Mouse (Mus musculus) MEL (cell line): ENCODE results near the gene Bcas3.

ENCODE experiments used
- CTCF ChIP-seq, 3 experiments: IDR thresholded peaks in 2 of 3; conservative IDR thresholded peaks in 1 of 3; 2 replicates each; pipeline ENCODE4 v1.5.1; 2011 to 2012; ENCODE audit warnings: low read length in 3 of 3, low read depth in 2 of 3, mild to moderate bottlenecking in 2 of 3, improper control_type of control experiment in 1 of 3, inconsistent platforms in 1 of 3, mixed read lengths in 1 of 3, moderate library complexity in 1 of 3; ENCODE audit not compliant: control insufficient read depth in 1 of 3, insufficient read depth in 1 of 3, poor library complexity in 1 of 3, severe bottlenecking in 1 of 3
- EP300 ChIP-seq, 2 experiments: IDR thresholded peaks; 2 replicates each; pipeline ENCODE4 v1.6.1; 2011; ENCODE audit warnings: improper control_type of control experiment in 2 of 2, low read length in 2 of 2, low read depth in 1 of 2, mild to moderate bottlenecking in 1 of 2
- HCFC1 ChIP-seq: IDR thresholded peaks from 2 replicates; pipeline ENCODE4 v1.6.1; 2012; ENCODE audit warnings: low read depth, mild to moderate bottlenecking, inconsistent platforms, low read length, improper control_type of control experiment, moderate library complexity
- MYC ChIP-seq: IDR thresholded peaks from 2 replicates; pipeline ENCODE4 v1.6.1; 2011; ENCODE audit warnings: low read depth, mild to moderate bottlenecking, low read length, improper control_type of control experiment, moderate library complexity
- NRF1 ChIP-seq: IDR thresholded peaks from 2 replicates; pipeline ENCODE4 v1.6.1; 2014; ENCODE audit warnings: low read depth, mild to moderate bottlenecking, inconsistent platforms, low read length, improper control_type of control experiment, moderate library complexity; ENCODE audit not compliant: poor library complexity, insufficient read depth, severe bottlenecking
- TAL1 ChIP-seq: IDR thresholded peaks from 2 replicates; pipeline ENCODE4 v1.6.1; 2012; ENCODE audit warnings: mild to moderate bottlenecking, inconsistent platforms, low read length, moderate library complexity, mixed read lengths
- TBP ChIP-seq: IDR thresholded peaks from 2 replicates; pipeline ENCODE4 v1.8.0; 2011; ENCODE audit warnings: low read depth, low read length, improper control_type of control experiment
- ZMIZ1 ChIP-seq: IDR thresholded peaks from 2 replicates; pipeline ENCODE4 v1.6.1; 2012; ENCODE audit warnings: low read depth, mild to moderate bottlenecking, inconsistent platforms, low read length, improper control_type of control experiment, moderate library complexity

DNA sequence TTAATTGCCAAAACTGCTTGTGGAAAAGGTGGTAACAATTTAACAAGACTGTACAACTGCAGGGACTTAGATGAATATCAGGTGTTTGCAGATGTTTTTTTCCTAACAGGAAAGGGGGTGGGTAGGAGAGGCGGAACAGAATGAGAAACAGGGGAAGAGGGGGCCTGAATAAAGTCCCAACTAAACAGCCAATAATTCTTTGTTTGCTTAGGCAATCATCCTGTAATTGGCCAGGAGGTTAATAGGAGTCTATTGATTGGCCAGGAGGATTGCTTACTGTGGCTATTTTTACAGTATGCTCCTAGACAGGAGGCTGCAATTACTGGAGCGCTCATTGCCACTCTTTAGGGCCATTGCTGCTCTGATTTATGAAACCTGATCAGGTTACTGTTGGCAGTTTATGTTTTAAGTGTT, 279.6 kb downstream of the Bcas3 start:
- TF ChIP-seq ZMIZ1 (no peak), CTCF (IDR thresholded peaks at IDR 0.05 in 2 of 3, conservative IDR thresholded peaks at IDR 0.05 in 1 of 3; ENCODE audit: control insufficient read depth in 1 of 3, insufficient read depth in 1 of 3, low read depth in 2 of 3, low read length in 3 of 3, poor library complexity in 1 of 3, severe bottlenecking in 1 of 3) (no peak), EP300 (IDR thresholded peaks at IDR 0.05; ENCODE audit: low read depth in 1 of 2, low read length in 2 of 2) (no peak), TAL1 (no peak), TBP (no peak), HCFC1 (no peak), MYC (no peak), NRF1 (no peak)
